Mouse (Mus musculus): Measurements from ENCODE around the gene Olfr885. TPM values are rescaled to one million over a fixed set of nuclear protein-coding genes. Genes with fewer than 3 reads are reported as not detected.

Olfr885 gene
- not detected for total RNA-seq (2021)

- DNase-seq, result no peak
- intact Hi-C loops (cut with DNase I), result no loop called here
Measured at GRCm38 (mm10) chr9:38061022-38061421, at the start of gene Olfr885. TSS of gene Olfr885 (plus strand) at chr9:38061322.

GRCm38 (mm10) chr9:38025508-38025907 is 35.6 kb upstream of the Olfr885 start, which contains the start of gene Olfr883:
TSS of gene Olfr883 (plus strand) at chr9:38025808.
- intact Hi-C loops (cut with DNase I), result no loop called here
- no peak for DNase-seq

GRCm38 (mm10) chr9:38046255-38046654 is 14.9 kb upstream of the Olfr885 start, which contains the start of gene Olfr884:
TSS of gene Olfr884 (plus strand) at chr9:38046555.
- no peak for DNase-seq
- intact Hi-C loops (cut with DNase I), result no loop called here

GRCm38 (mm10) chr9:38083772-38084171 is 22.6 kb downstream of the Olfr885 start, which contains the start of gene Olfr887:
TSS of gene Olfr887 (plus strand) at chr9:38084072.
- no peak for DNase-seq
- intact Hi-C loops (cut with DNase I), result no loop called here

GRCm38 (mm10) chr9:38107828-38108227 is 46.7 kb downstream of the Olfr885 start, which contains the start of gene Olfr888:
TSS of gene Olfr888 (plus strand) at chr9:38108128.
- no peak for DNase-seq
- intact Hi-C loops (cut with DNase I), result no loop called here

Other genes starting within 250 kb of the Olfr885 start
- not detected for gene Olfr877, start 207.1 kb upstream of the Olfr885 start, total RNA-seq (2021)
- gene Olfr145, start 164.6 kb upstream of the Olfr885 start, total RNA-seq (2021), result not detected
- gene Olfr878, start 143.5 kb upstream of the Olfr885 start, total RNA-seq (2021), result not detected
- not detected for gene Olfr881, start 69.5 kb upstream of the Olfr885 start, total RNA-seq (2021)
- not detected for gene Olfr883, start 35.5 kb upstream of the Olfr885 start, total RNA-seq (2021)
- gene Olfr884, start 14.8 kb upstream of the Olfr885 start, total RNA-seq (2021), result not detected
- gene Olfr887, start 22.8 kb downstream of the Olfr885 start, total RNA-seq (2021), result not detected
- not detected for gene Olfr888, start 46.8 kb downstream of the Olfr885 start, total RNA-seq (2021)
- gene Olfr889, start 53.9 kb downstream of the Olfr885 start, total RNA-seq (2021), result not detected
- not detected for gene Olfr890, start 81.2 kb downstream of the Olfr885 start, total RNA-seq (2021)
- not detected for gene Olfr891, start 119.5 kb downstream of the Olfr885 start, total RNA-seq (2021)
- gene Olfr893, start 147.0 kb downstream of the Olfr885 start, total RNA-seq (2021), result not detected
- gene Olfr894, start 156.7 kb downstream of the Olfr885 start, total RNA-seq (2021), result not detected
- not detected for gene Olfr143, start 191.5 kb downstream of the Olfr885 start, total RNA-seq (2021)
- gene Olfr895, start 206.5 kb downstream of the Olfr885 start, total RNA-seq (2021), result not detected
- gene Olfr896-ps1, start 229.8 kb downstream of the Olfr885 start, total RNA-seq (2021), result not detected